Mouse (Mus musculus) E14TG2a.4 (cell line): ENCODE measurements at regions not wholly inside any gene's neighbourhood (a gene's known extent, or its start where the extent isn't known, plus 50 kb on each side); places are given as distances from the start of the nearest gene placed in this dataset.

Source experiments
- CTCF ChIP-seq: conservative IDR thresholded peaks from 2 replicates; pipeline ENCODE4 v1.5.1; 2014; ENCODE audit warnings: low read length
- POU5F1 ChIP-seq: IDR thresholded peaks from 2 replicates; pipeline ENCODE4 v1.6.1; 2014; ENCODE audit warnings: low read length, borderline replicate concordance

- no peak for TF ChIP-seq CTCF
- no peak for TF ChIP-seq POU5F1
Observed at GRCm38 (mm10) chr16:78626803-78627202, 50.3 kb upstream of the D16Ertd472e start.
